In the genomic region with DNA sequence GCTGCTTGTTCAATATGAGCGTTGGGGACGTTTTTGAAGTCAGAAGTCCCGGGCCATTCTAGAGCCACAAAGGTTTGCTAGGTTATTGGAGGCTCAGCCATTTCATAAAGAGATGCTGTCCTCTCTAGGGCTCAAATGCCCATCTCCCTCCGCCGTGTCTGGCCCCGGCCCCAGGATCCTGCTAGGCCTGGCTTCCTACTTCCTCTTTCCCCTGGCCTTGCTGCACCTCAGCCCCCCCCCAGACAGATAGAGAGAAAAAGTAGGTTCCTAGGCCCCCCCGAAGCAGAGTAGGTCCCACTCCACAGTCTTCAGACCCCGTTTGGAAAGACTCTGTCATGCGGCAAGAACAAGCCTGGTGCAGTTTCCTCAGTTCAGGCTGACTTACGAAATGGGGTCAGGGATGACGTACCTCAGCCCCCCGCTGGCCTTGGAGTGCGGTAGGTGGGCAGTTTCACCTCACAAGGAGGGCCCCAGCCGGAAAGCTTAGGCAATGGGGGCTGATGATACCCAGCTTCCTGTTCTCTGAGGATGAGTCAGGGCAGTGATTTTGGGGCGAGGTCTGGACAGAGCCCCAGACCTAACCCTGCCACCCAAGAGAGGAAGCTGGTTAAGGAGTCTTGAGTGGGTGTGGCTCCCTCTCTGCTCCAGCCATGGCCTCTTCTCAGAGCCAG, we compare ENCODE assay signal across 13 mouse cellular contexts. TPM values are rescaled to one million over a fixed set of nuclear protein-coding genes. Genes with fewer than 3 reads are reported as not detected.
DNase-seq lines count a peak whose midpoint lies in the region; ATAC-seq and TF ChIP-seq lines count a peak whose summit lies in the region.
"Had no signal": no experiment of that assay in that cellular context is flagged by ENCODE, and none has a peak within 500 bp of the region (broad histone marks: within the 10 kb centered on the region; RNA-seq: fewer than 3 reads in every experiment).

No protein-coding gene starts in this region.

- ATAC-seq in liver, embryonic 16.5 days (ENCODE audit: low read depth), result peak; percentile 30
- no peak for ATAC-seq in liver, embryonic 11.5 days (replicated peaks; ENCODE audit: low FRiP score)
- peak; percentile 28 to 57 for ATAC-seq in hematopoietic stem cell, adult 5-6 weeks (replicated peaks in 1 of 2; ENCODE audit: insufficient read depth in 1 of 2, low FRiP score in 2 of 2, low TSS enrichment in 1 of 2, low read depth in 1 of 2, poor library complexity in 2 of 2, severe bottlenecking in 2 of 2)
- no peak for ATAC-seq in midbrain, embryonic 13.5 days
- no peak for ATAC-seq in forebrain, postnatal 0 days
- ATAC-seq: forebrain, embryonic 15.5 days had no signal

- no peak for TF ChIP-seq CTCF in forebrain, postnatal 0 days (IDR thresholded peaks at IDR 0.05; ENCODE audit: low read depth)

- WGBS in liver, embryonic 16.5 days (ENCODE audit: insufficient replicate concordance), result 38% methylated on average over 15 of the region's 15 CpGs
- 59% methylated on average over 15 of the region's 15 CpGs for WGBS in liver, embryonic 11.5 days
- WGBS in midbrain, embryonic 13.5 days, result 84% methylated on average over 15 of the region's 15 CpGs
- WGBS in forebrain, postnatal 0 days, result 79% methylated on average over 15 of the region's 15 CpGs

- H3K36me3 ChIP-seq in liver, embryonic 16.5 days (ENCODE audit: control insufficient read depth, insufficient read depth), result no peaks in the 10 kb centered on the region
- H3K36me3 ChIP-seq in liver, embryonic 11.5 days (ENCODE audit: control insufficient read depth, insufficient read depth, low read length), result no peaks in the 10 kb centered on the region
- H3K36me3 ChIP-seq in myocyte (ENCODE audit: control insufficient read depth, insufficient read depth), result no peaks in the 10 kb centered on the region
- H3K36me3 ChIP-seq in midbrain, embryonic 13.5 days, result no peaks in the 10 kb centered on the region
- H3K36me3 ChIP-seq in forebrain, postnatal 0 days (ENCODE audit: insufficient read depth), result peaks cover 8% of the 10 kb centered on the region
- H3K36me3 ChIP-seq: forebrain, embryonic 15.5 days; kidney, embryonic 15.5 days had no signal

- H3K9ac ChIP-seq in liver, embryonic 16.5 days (ENCODE audit: low read depth, low read length), result no peak overlapping the region
- H3K9ac ChIP-seq in liver, embryonic 11.5 days (ENCODE audit: low read depth, low read length), result no peak overlapping the region
- no peak overlapping the region for H3K9ac ChIP-seq in midbrain, embryonic 13.5 days (replicated peaks)
- H3K9ac ChIP-seq in forebrain, postnatal 0 days, result no peak overlapping the region
- H3K9ac ChIP-seq: forebrain, embryonic 15.5 days; kidney, embryonic 15.5 days; lung, embryonic 14.5 days had no signal

- TF ChIP-seq POLR2A in myocyte (IDR thresholded peaks at IDR 0.05; ENCODE audit: insufficient read length, low read depth), result no peak

- peak; percentile 18 for DNase-seq in cerebellum, adult 9-11 months
- no peak for DNase-seq in cerebellum, postnatal 14 days
- no peak for DNase-seq in liver, embryonic 11.5 days (ENCODE audit: low spot score)
- DNase-seq in forebrain, postnatal 0 days, result no peak
- DNase-seq: lung, embryonic 14.5 days had no signal

- no peaks in the 10 kb centered on the region for H3K9me3 ChIP-seq in liver, embryonic 16.5 days (replicated peaks; ENCODE audit: control insufficient read depth, low read length)
- no peaks in the 10 kb centered on the region for H3K9me3 ChIP-seq in liver, embryonic 11.5 days (ENCODE audit: control insufficient read depth, low read length)
- H3K9me3 ChIP-seq in midbrain, embryonic 13.5 days, result no peaks in the 10 kb centered on the region
- no peaks in the 10 kb centered on the region for H3K9me3 ChIP-seq in forebrain, postnatal 0 days (ENCODE audit: low read length)
- H3K9me3 ChIP-seq: forebrain, embryonic 15.5 days; kidney, embryonic 15.5 days had no signal

- no peaks in the 10 kb centered on the region for H3K79me2 ChIP-seq in myocyte (ENCODE audit: control insufficient read depth, insufficient read depth)

- peak overlapping the region; percentile 3; the same call in 1 of the 2 replicates for H3K4me2 ChIP-seq in liver, embryonic 16.5 days (ENCODE audit: low read depth, low read length)
- H3K4me2 ChIP-seq in liver, embryonic 11.5 days, result no peak overlapping the region
- peak overlapping the region; percentile 16 for H3K4me2 ChIP-seq in myocyte (ENCODE audit: low read depth)
- H3K4me2 ChIP-seq in midbrain, embryonic 13.5 days (replicated peaks), result no peak overlapping the region
- H3K4me2 ChIP-seq in forebrain, postnatal 0 days (ENCODE audit: low read depth), result no peak overlapping the region
- H3K4me2 ChIP-seq: forebrain, embryonic 15.5 days; kidney, embryonic 15.5 days; lung, embryonic 14.5 days had no signal

- H3ac ChIP-seq in myocyte (ENCODE audit: control insufficient read depth, insufficient read length), result no peak overlapping the region

- H3K27me3 ChIP-seq in liver, embryonic 16.5 days (ENCODE audit: control insufficient read depth, insufficient read depth, low read depth, low read length), result no peaks in the 10 kb centered on the region
- H3K27me3 ChIP-seq in liver, embryonic 11.5 days (replicated peaks; ENCODE audit: control insufficient read depth, insufficient read depth, low read length), result peaks cover under 1% of the 10 kb centered on the region; the same call in 1 of the 2 replicates
- no peaks in the 10 kb centered on the region for H3K27me3 ChIP-seq in myocyte (ENCODE audit: control insufficient read depth, insufficient read depth, insufficient read length)
- H3K27me3 ChIP-seq in midbrain, embryonic 13.5 days, result peaks cover 17% of the 10 kb centered on the region
- H3K27me3 ChIP-seq in forebrain, postnatal 0 days (ENCODE audit: insufficient read depth, low read length), result no peaks in the 10 kb centered on the region

- peaks cover 2% of the 10 kb centered on the region; the same call in 1 of the 2 replicates for H3K4me1 ChIP-seq in liver, embryonic 16.5 days (ENCODE audit: control insufficient read depth, low read depth, low read length)
- H3K4me1 ChIP-seq in liver, embryonic 11.5 days (replicated peaks; ENCODE audit: control insufficient read depth, insufficient read depth, low read length), result peaks cover 20% of the 10 kb centered on the region
- 0 out of 2 replicates have a peak, but pooled peaks cover 6% of the 10 kb centered on the region for H3K4me1 ChIP-seq in midbrain, embryonic 13.5 days (replicated peaks)
- no peaks in the 10 kb centered on the region for H3K4me1 ChIP-seq in forebrain, postnatal 0 days (ENCODE audit: insufficient read depth)
- H3K4me1 ChIP-seq: forebrain, embryonic 15.5 days had no signal

- no peak overlapping the region for H3K27ac ChIP-seq in liver, embryonic 16.5 days (ENCODE audit: low read length)
- H3K27ac ChIP-seq in liver, embryonic 11.5 days (ENCODE audit: low read depth, low read length), result no peak overlapping the region
- no peak overlapping the region for H3K27ac ChIP-seq in midbrain, embryonic 13.5 days
- H3K27ac ChIP-seq in forebrain, postnatal 0 days (ENCODE audit: low read depth, low read length), result no peak overlapping the region
- H3K27ac ChIP-seq: forebrain, embryonic 15.5 days; kidney, embryonic 15.5 days; stomach, postnatal 0 days had no signal

- H3K4me3 ChIP-seq in liver, embryonic 16.5 days (ENCODE audit: low read depth, low read length), result no peak overlapping the region
- no peak overlapping the region for H3K4me3 ChIP-seq in liver, embryonic 11.5 days (ENCODE audit: low read depth, low read length)
- no peak overlapping the region for H3K4me3 ChIP-seq in myocyte
- no peak overlapping the region for H3K4me3 ChIP-seq in midbrain, embryonic 13.5 days (replicated peaks)
- H3K4me3 ChIP-seq in forebrain, postnatal 0 days (ENCODE audit: low read depth, low read length), result no peak overlapping the region
- H3K4me3 ChIP-seq: forebrain, embryonic 15.5 days; kidney, embryonic 15.5 days had no signal

TF ChIP-seq in myocyte, 11 proteins besides CTCF, POLR2A, EP300 and RAD21 (continues in another document):
- TF ChIP-seq TCF12 (IDR thresholded peaks at IDR 0.05; ENCODE audit: insufficient read depth, poor library complexity, severe bottlenecking), result no peak

RNA-seq across cellular contexts. Expression of a gene that starts 7.0 kb away (rescaled TPM):
- polyA plus RNA-seq in liver, embryonic 16.5 days (2015; fragmentation: Nextera tagmentation; extraction: Ambion mirVana), result 5.2 and 6.3 TPM in 2 replicates
- polyA plus RNA-seq in liver, embryonic 11.5 days (2014; fragmentation: Nextera tagmentation; extraction: Ambion mirVana), result 6.3 and 6.9 TPM in 2 replicates
- total RNA-seq in hematopoietic stem cell, adult 5-6 weeks (2017), result 47.6 and 62.4 TPM in 2 replicates
- 15.6 TPM for polyA plus RNA-seq in myocyte (2012; fragmentation: generic; extraction: Trizol)
- polyA plus RNA-seq in midbrain, embryonic 13.5 days (2015; fragmentation: Nextera tagmentation; extraction: Ambion mirVana), result 1.7 and 3.7 TPM in 2 replicates
- 6.5 and 9.4 TPM in 2 replicates for total RNA-seq in forebrain, postnatal 0 days (2014; rRNA removed)
- polyA plus RNA-seq in forebrain, postnatal 0 days (2015; fragmentation: Nextera tagmentation; extraction: Ambion mirVana), result 4.8 and 7.1 TPM in 2 replicates

RNA-seq across cellular contexts. Expression of a gene that starts 30.4 kb away (rescaled TPM):
- not detected in 2 replicates for polyA plus RNA-seq in liver, embryonic 16.5 days (2015; fragmentation: Nextera tagmentation; extraction: Ambion mirVana)
- polyA plus RNA-seq in liver, embryonic 11.5 days (2014; fragmentation: Nextera tagmentation; extraction: Ambion mirVana), result 0.15 TPM in 1 of 2 replicates, not detected in the other
- total RNA-seq in hematopoietic stem cell, adult 5-6 weeks (2017), result not detected in 2 replicates
- polyA plus RNA-seq in myocyte (2012; fragmentation: generic; extraction: Trizol), result not detected
- polyA plus RNA-seq in midbrain, embryonic 13.5 days (2015; fragmentation: Nextera tagmentation; extraction: Ambion mirVana), result 0.70 and 0.71 TPM in 2 replicates
- total RNA-seq in forebrain, postnatal 0 days (2014; rRNA removed), result 0.71 TPM in 1 of 2 replicates, not detected in the other
- 3.0 and 3.1 TPM in 2 replicates for polyA plus RNA-seq in forebrain, postnatal 0 days (2015; fragmentation: Nextera tagmentation; extraction: Ambion mirVana)

RNA-seq across cellular contexts. Expression of a gene that starts 40.3 kb away (rescaled TPM):
- polyA plus RNA-seq in liver, embryonic 16.5 days (2015; fragmentation: Nextera tagmentation; extraction: Ambion mirVana), result not detected in 2 replicates
- not detected in 2 replicates for polyA plus RNA-seq in liver, embryonic 11.5 days (2014; fragmentation: Nextera tagmentation; extraction: Ambion mirVana)
- not detected in 2 replicates for total RNA-seq in hematopoietic stem cell, adult 5-6 weeks (2017)
- 0.04 TPM for polyA plus RNA-seq in myocyte (2012; fragmentation: generic; extraction: Trizol)
- 0.43 and 0.48 TPM in 2 replicates for polyA plus RNA-seq in midbrain, embryonic 13.5 days (2015; fragmentation: Nextera tagmentation; extraction: Ambion mirVana)
- total RNA-seq in forebrain, postnatal 0 days (2014; rRNA removed), result 0.57 and 0.62 TPM in 2 replicates
- 0.43 and 0.64 TPM in 2 replicates for polyA plus RNA-seq in forebrain, postnatal 0 days (2015; fragmentation: Nextera tagmentation; extraction: Ambion mirVana)
- polyA plus RNA-seq: hindbrain, embryonic 11.5 days; kidney, embryonic 15.5 days; lung, embryonic 14.5 days; stomach, postnatal 0 days had no signal

RNA-seq across cellular contexts. Expression of a gene that starts 45.7 kb away (rescaled TPM):
- polyA plus RNA-seq in liver, embryonic 16.5 days (2015; fragmentation: Nextera tagmentation; extraction: Ambion mirVana), result 5.2 and 5.7 TPM in 2 replicates
- polyA plus RNA-seq in liver, embryonic 11.5 days (2014; fragmentation: Nextera tagmentation; extraction: Ambion mirVana), result 11.9 and 13.8 TPM in 2 replicates
- total RNA-seq in hematopoietic stem cell, adult 5-6 weeks (2017), result 1.1 and 2.4 TPM in 2 replicates
- polyA plus RNA-seq in myocyte (2012; fragmentation: generic; extraction: Trizol), result 8.8 TPM
- 18.8 and 20.0 TPM in 2 replicates for polyA plus RNA-seq in midbrain, embryonic 13.5 days (2015; fragmentation: Nextera tagmentation; extraction: Ambion mirVana)
- total RNA-seq in forebrain, postnatal 0 days (2014; rRNA removed), result 30.8 and 47.0 TPM in 2 replicates
- 16.5 and 27.9 TPM in 2 replicates for polyA plus RNA-seq in forebrain, postnatal 0 days (2015; fragmentation: Nextera tagmentation; extraction: Ambion mirVana)

Comparison
In these comparisons a context has a peak if more than half of its experiments do, and no peak if none do; other contexts are left out.
1. ATAC-seq: peak in liver, embryonic 16.5 days (single experiment) and hematopoietic stem cell, adult 5-6 weeks (2 of 2); none in liver, embryonic 11.5 days (single experiment), midbrain, embryonic 13.5 days (single experiment) and forebrain, postnatal 0 days (single experiment).
2. H3K4me2 ChIP-seq: peak in liver, embryonic 16.5 days (single experiment) and myocyte (single experiment); none in liver, embryonic 11.5 days (single experiment), midbrain, embryonic 13.5 days (single experiment) and forebrain, postnatal 0 days (single experiment).